Comparison of ENCODE assay signal across 9 mouse cellular contexts in genomic region chr2:179824776-179825326, GRCm38 (mm10).
DNase-seq lines count a peak whose midpoint lies in the region; ATAC-seq lines count a peak whose summit lies in the region.
"Had no signal": no experiment of that assay in that cellular context is flagged by ENCODE, and none has a peak within 500 bp of the region (broad histone marks: within the 10 kb centered on the region; RNA-seq: fewer than 3 reads in every experiment).

No protein-coding gene starts in this region.

- H3K36me3 ChIP-seq in hindbrain, embryonic 16.5 days (ENCODE audit: control insufficient read depth, insufficient read depth, low read length) = no peaks in the 10 kb centered on the region
- H3K36me3 ChIP-seq: stomach, embryonic 15.5 days had no signal

- ATAC-seq in hindbrain, embryonic 16.5 days = peak; percentile 79

- no peaks in the 10 kb centered on the region for H3K27me3 ChIP-seq in hindbrain, embryonic 16.5 days (replicated peaks; ENCODE audit: control insufficient read depth, insufficient read depth, low read length)
- H3K27me3 ChIP-seq: stomach, embryonic 15.5 days had no signal

- 23% methylated on average over 18 of the region's 18 CpGs for WGBS in hindbrain, embryonic 16.5 days

- peaks cover 14% of the 10 kb centered on the region for H3K4me1 ChIP-seq in hindbrain, embryonic 16.5 days (ENCODE audit: control insufficient read depth, insufficient read depth, low read depth, low read length)
- H3K4me1 ChIP-seq: stomach, embryonic 15.5 days had no signal

- H3K9me3 ChIP-seq in hindbrain, embryonic 16.5 days (ENCODE audit: control insufficient read depth, low read length) = no peaks in the 10 kb centered on the region
- H3K9me3 ChIP-seq: stomach, embryonic 15.5 days had no signal

- H3K27ac ChIP-seq in hindbrain, embryonic 16.5 days (ENCODE audit: low read depth, low read length) = peak overlapping the region; percentile 56; the same call in 1 of the 2 replicates
- H3K27ac ChIP-seq: stomach, embryonic 15.5 days had no signal

- peak overlapping the region; percentile 21; the same call in 1 of the 2 replicates for H3K9ac ChIP-seq in hindbrain, embryonic 16.5 days (ENCODE audit: low read depth, low read length)
- H3K9ac ChIP-seq: stomach, embryonic 15.5 days had no signal

- peak; percentile 31 for DNase-seq in embryo, embryonic 11 days
- no peak for DNase-seq in embryo, embryonic 10 days (ENCODE audit: low spot score)
- peak; percentile 85 for DNase-seq in brain, adult 2 months (ENCODE audit: low read depth, low spot score)
- DNase-seq in mesoderm, embryonic 11.5 days (ENCODE audit: low read depth, low spot score) = peak; percentile 34
- DNase-seq in natural killer cell, adult 2 months (ENCODE audit: low spot score in 2 of 2) = no peak
- no peak for DNase-seq in adipocyte (ENCODE audit: low spot score)
- DNase-seq in embryo, embryonic 9.5 days (ENCODE audit: extremely low spot score) = no peak

- peak overlapping the region; percentile 34 for H3K4me2 ChIP-seq in hindbrain, embryonic 16.5 days (ENCODE audit: low read length)
- H3K4me2 ChIP-seq: stomach, embryonic 15.5 days had no signal

- no peak overlapping the region for H3K4me3 ChIP-seq in hindbrain, embryonic 16.5 days (ENCODE audit: low read length)
- H3K4me3 ChIP-seq: stomach, embryonic 15.5 days had no signal

Comparison
In these comparisons a context has a peak if more than half of its experiments do, and no peak if none do; other contexts are left out.
1. DNase-seq: peak in embryo, embryonic 11 days (single experiment), brain, adult 2 months (single experiment) and mesoderm, embryonic 11.5 days (single experiment); none in embryo, embryonic 10 days (single experiment), natural killer cell, adult 2 months (0 of 2), adipocyte (single experiment) and embryo, embryonic 9.5 days (single experiment).